Mouse (Mus musculus) small intestine, adult 2 months (tissue): ENCODE results near the gene Gm37240.

ENCODE experiments used
- CTCF ChIP-seq: fragments of 200-500 bp; IDR thresholded peaks from 2 replicates; pipeline ENCODE4 v1.5.1; 2012; ENCODE audit warnings: low read depth, mild to moderate bottlenecking, control low read depth, inconsistent platforms, low read length, moderate library complexity, mixed read lengths; ENCODE audit not compliant: insufficient replicate concordance, insufficient read length; ENCODE audit errors: extremely low read depth
- POLR2A ChIP-seq: fragments of 200-500 bp; IDR thresholded peaks from 2 replicates; pipeline ENCODE4 v1.6.1; 2012; ENCODE audit warnings: low read depth, mild to moderate bottlenecking, control low read depth, inconsistent platforms, low read length, moderate library complexity

DNA sequence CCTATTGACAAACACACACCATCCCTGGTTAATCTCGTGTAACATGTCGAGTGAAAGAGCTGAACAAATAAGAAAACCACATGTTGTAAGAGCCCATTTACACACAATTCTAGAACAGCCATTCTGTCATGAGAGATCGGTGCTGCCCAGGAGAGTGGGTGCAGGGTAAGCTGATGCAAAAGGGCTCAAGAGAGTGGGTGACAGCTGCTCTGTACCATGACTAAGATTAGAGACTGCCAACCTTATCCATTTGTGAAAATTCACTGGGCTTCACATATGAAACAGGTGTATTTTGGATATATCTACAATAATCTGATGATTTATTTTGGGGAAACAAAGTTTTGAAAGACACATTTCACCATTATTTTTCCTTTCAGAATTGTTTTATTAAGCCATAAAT lies 1331.5 kb downstream of the Gm37240 start:
- TF ChIP-seq CTCF (no peak), POLR2A (no peak)
